Mouse (Mus musculus) forebrain, embryonic 11.5 days (tissue): ENCODE measurements around the gene Zfp593. TPM values are rescaled to one million over a fixed set of nuclear protein-coding genes. Genes with fewer than 3 reads are reported as not detected.
"Not testable (repeated sequence)": the region's sequence is repeated elsewhere in the genome, so short reads cannot be mapped to it uniquely, and the experiment has no call there.

ENCODE experiments used
- ATAC-seq: fragments of 200-750 bp; cut with Nextera tagmentation; replicated peaks from 2 replicates; pipeline ENCODE4 v1.8.0; 2017; ENCODE audit warnings: moderate TSS enrichment; ENCODE audit not compliant: low FRiP score
- DNase-seq: peaks from one replicate; pipeline ENCODE4 v3.0.0-alpha.2; 2017; ENCODE audit warnings: low spot score
- H3K27ac ChIP-seq: fragments of 300-500 bp; sonication (generic); 2 replicates; pipeline ENCODE4 v1.5.1; 2014; ENCODE audit warnings: low read depth, low read length
- H3K27me3 ChIP-seq: fragments of 300-500 bp; sonication (generic); 2 replicates; pipeline ENCODE4 v1.6.1; 2014; ENCODE audit warnings: mild to moderate bottlenecking, low read length, mixed read lengths; ENCODE audit not compliant: control insufficient read depth, insufficient read depth
- H3K36me3 ChIP-seq: fragments of 300-500 bp; sonication (generic); 2 replicates; pipeline ENCODE4 v1.6.1; 2014; ENCODE audit warnings: mild to moderate bottlenecking, low read length, moderate library complexity, mixed read lengths; ENCODE audit not compliant: control insufficient read depth, insufficient read depth
- H3K4me1 ChIP-seq: fragments of 300-500 bp; sonication (generic); replicated peaks from 2 replicates; pipeline ENCODE4 v1.6.1; 2014; ENCODE audit warnings: low read length, mixed read lengths; ENCODE audit not compliant: control insufficient read depth, insufficient read depth
- H3K4me2 ChIP-seq: fragments of 300-500 bp; sonication (generic); 2 replicates; pipeline ENCODE4 v1.6.1; 2014; ENCODE audit warnings: low read depth, mild to moderate bottlenecking, low read length, moderate library complexity, mixed read lengths; ENCODE audit not compliant: severe bottlenecking
- H3K4me3 ChIP-seq: fragments of 300-500 bp; sonication (generic); 2 replicates; pipeline ENCODE4 v1.5.1; 2014; ENCODE audit warnings: low read depth, low read length
- H3K9ac ChIP-seq: fragments of 300-500 bp; sonication (generic); 2 replicates; pipeline ENCODE4 v1.6.1; 2014; ENCODE audit warnings: low read length
- H3K9me3 ChIP-seq: fragments of 300-500 bp; sonication (generic); 2 replicates; pipeline ENCODE4 v1.6.1; 2016; ENCODE audit warnings: low read length, mixed read lengths; ENCODE audit not compliant: control insufficient read depth
- WGBS: fragments of 180-500 bp; shearing (Covaris S2); extraction: QIAGEN DNeasy Blood & Tissue Kit; methylation state at CpG from one replicate; pipeline ENCODE4 v1.1.7; 2014; 5-methylcytosine and 5-hydroxymethylcytosine counted together
- polyA plus RNA-seq: library from polyadenylated mRNA; unstranded; fragments of >200 nt; fragmentation: Nextera tagmentation; extraction: Ambion mirVana; gene quantifications from 2 replicates; pipeline ENCODE4 v1.2.1, GENCODE M21; 2014

The Zfp593 gene
- polyA plus RNA-seq, 1 experiment from 2014 or later: 17.8 TPM

DNA sequence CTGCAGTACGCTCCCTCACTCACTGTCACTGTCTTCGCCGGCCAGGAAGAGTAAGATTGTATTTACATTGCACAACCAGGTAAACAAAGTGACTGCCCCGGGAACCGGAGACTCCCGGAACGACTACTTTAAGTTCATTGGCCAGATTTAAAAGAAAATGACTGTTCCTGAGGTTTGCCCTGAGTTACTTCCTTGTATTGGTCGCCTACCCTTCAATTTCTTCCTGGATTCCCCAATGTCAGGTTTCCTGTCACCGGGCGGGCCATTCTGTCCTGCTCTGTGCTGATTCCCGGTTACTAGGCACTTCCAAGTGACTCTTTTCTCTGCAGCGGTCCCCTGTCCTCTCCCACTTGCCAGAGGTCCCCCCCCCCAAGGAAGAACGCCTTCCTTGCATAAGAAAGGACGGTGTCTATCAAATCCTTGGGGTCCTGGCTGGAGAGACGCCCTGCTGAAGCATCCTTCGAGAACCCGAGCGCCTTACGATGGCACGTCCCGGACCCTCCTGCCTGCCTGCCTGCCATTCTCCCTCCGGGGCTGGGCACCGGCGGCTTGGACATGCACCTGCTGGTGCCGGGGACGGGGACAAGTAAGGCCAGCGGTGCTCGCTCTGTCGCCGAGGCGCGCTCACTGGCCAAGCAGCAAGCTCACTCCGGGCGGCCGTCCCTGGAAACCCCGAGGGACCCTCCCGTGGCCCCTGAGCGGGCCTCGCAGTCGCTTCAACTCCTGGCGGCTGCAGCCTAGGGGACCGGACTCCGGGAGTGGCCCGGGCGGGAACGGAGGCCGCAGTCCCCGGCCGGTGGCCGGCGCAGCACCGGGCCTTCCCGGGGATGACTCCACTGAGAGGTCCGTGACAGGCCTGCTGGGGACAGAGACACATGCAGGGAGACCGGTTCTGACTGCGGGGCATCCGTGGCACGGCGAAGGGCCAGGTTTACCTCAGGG lies 41.1 kb upstream of the Zfp593 start:
- WGBS: 4% methylated on average over 59 of the region's 59 CpGs
- H3K27me3 ChIP-seq: no peaks in the 10 kb centered on the region
- H3K4me1 ChIP-seq: peaks cover 3% of the 10 kb centered on the region; the same call in 1 of the 2 replicates
- peak overlapping the region; percentile 99 for H3K9ac ChIP-seq
- H3K4me2 ChIP-seq: peak overlapping the region; percentile 91
- H3K4me3 ChIP-seq: peak overlapping the region; percentile 98
- peak; percentile 79 for DNase-seq
- peak; percentile 32; the same call in 1 of the 2 replicates for ATAC-seq
- no peaks in the 10 kb centered on the region for H3K9me3 ChIP-seq
- peaks cover 3% of the 10 kb centered on the region for H3K36me3 ChIP-seq
- peak overlapping the region; percentile 65 for H3K27ac ChIP-seq

DNA sequence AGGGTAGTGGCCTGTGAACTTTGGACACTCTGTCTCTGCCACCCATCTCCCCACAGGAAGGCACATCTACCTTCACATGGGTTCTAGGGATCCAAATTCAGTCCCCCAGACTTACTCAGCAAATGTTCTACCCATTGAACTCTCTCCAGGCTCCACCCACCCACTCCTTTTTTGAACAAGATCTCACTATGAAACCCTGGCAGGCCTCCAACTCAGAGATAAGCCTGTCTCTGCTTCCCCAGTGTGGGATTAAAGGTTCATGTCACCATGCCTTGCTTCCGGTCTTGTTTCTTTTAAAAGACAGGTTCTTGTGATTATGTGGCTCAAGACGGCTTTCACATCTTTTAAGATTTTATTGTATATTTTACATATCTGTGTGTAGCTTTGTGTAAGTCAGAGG lies 39.5 kb upstream of the Zfp593 start:
- no peak overlapping the region for H3K9ac ChIP-seq
- ATAC-seq: no peak
- peaks cover 3% of the 10 kb centered on the region; the same call in 1 of the 2 replicates for H3K4me1 ChIP-seq
- no peak overlapping the region for H3K4me2 ChIP-seq
- H3K36me3 ChIP-seq: peaks cover 3% of the 10 kb centered on the region
- H3K4me3 ChIP-seq: no peak overlapping the region
- no peaks in the 10 kb centered on the region for H3K9me3 ChIP-seq
- H3K27ac ChIP-seq: no peak overlapping the region
- DNase-seq: no peak
- no peaks in the 10 kb centered on the region for H3K27me3 ChIP-seq
- 86% methylated on average over 2 of the region's 2 CpGs for WGBS

DNA sequence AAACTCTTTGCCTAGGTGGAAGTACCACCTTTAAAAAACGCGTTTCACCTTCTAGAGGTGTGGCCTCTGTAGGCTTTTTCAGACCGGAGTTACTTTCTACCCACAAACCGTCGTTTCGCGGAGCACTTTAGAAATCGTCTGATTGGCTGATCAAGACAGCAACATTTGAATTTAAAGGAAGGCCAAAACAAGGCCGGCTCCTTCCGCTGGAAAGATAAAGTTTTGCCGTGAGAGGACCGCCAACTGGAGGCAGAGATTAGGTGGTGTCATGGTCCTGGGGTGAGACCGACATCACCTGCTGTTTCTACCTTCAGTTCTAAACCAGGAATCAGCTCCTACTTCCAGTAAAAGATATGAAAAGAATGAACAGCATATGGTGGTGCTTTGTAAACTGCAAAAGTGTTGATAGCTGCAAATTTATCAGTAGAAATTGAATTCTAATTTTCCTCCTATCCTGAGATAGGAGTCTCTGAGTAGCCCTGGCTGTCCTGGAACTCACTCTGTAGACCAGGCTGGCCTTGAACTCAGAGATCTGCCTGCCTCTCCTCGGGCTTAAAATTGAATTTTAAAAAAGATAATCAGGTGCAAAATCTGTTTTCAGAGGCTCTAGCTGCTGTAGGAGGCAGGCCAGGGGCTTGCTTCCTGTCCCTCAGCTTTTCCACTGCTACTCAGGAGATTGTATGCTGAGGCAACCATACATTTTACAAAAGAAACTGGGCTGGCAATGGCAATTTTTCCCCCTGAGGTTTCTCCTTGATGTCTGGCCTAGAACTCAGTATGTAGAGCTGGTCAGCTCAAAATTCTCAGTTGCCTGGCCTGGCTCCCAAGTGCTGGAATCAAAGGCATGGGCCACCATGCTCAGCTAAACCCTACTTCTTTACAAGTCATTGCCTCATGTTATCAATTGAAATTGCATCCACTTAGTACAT lies 28.3 kb upstream of the Zfp593 start:
- Histone ChIP-seq H3K9ac (no peak overlapping the region), H3K9me3 (no peaks in the 10 kb centered on the region), H3K4me2 (peak overlapping the region; percentile 19; the same call in 1 of the 2 replicates), H3K36me3 (peaks cover under 1% of the 10 kb centered on the region; the same call in 1 of the 2 replicates), H3K27ac (no peak overlapping the region), H3K4me3 (no peak overlapping the region), H3K4me1 (no peaks in the 10 kb centered on the region; the same call in 1 of the 2 replicates), H3K27me3 (no peaks in the 10 kb centered on the region)
- 8% methylated on average over 14 of the region's 14 CpGs for WGBS
- ATAC-seq (no peak), DNase-seq (no peak)

DNA sequence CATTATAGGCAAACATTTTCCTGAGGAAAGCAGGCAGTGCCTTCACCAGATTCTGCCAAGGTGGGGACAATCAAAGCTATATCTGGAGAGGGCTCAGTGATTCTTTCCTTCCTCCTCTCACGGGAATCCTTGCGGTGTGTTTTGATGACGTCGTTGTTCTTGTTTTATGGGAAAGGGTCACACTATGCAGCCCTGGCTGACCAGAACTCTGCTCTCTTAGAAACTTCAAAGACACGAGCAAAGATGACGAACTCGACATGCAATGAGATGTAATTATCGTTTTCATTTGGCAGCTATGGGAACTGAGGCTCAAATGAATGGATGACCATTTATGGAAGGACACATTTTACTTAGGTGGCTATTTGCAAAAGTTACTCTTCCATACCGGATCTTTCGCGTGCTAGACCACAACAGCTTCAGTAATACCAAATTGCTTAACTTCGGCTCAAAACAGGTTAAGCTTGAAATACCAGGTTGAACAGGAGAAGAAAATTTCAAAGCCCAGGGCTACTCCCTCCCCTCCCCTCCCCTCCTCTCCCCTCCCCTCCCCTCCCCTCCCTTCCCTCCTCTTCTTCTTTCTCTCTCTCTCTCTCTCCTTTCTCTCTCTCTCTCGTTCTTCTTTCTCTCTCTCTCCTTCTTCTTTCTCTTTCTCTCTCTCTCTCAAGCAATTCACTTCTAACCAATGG lies 27.5 kb upstream of the Zfp593 start:
- no peak for DNase-seq
- Histone ChIP-seq H3K9me3 (no peaks in the 10 kb centered on the region), H3K36me3 (no peaks in the 10 kb centered on the region; the same call in 1 of the 2 replicates), H3K4me1 (no peaks in the 10 kb centered on the region; the same call in 1 of the 2 replicates), H3K27me3 (no peaks in the 10 kb centered on the region), H3K27ac (no peak overlapping the region), H3K4me2 (peak overlapping the region; percentile 19; the same call in 1 of the 2 replicates), H3K4me3 (no peak overlapping the region), H3K9ac (no peak overlapping the region)
- 37% methylated on average over 12 of the region's 13 CpGs for WGBS
- no peak for ATAC-seq

DNA sequence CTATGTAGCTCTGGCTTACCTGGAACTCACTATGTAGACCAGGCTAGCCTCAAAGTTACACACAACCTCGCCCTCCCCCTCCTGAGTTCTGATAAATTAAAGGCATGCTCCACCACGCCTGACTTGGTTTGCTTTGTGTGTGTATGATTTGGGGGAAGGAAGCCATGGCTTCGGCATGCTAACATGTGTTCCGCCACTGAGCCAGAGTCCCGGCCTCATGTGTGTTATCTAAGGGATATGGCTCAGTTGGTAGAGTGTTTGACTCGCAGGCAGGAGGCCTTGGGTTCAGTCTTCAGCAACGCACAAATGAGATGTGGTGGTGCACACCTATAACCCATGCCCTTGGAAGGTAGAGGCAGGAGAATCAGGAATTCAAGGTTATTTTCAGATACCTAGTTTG lies 26.6 kb upstream of the Zfp593 start:
- Histone ChIP-seq H3K4me3 (no peak overlapping the region), H3K27ac (no peak overlapping the region), H3K4me2 (no peak overlapping the region), H3K9ac (no peak overlapping the region), H3K27me3 (no peaks in the 10 kb centered on the region), H3K4me1 (no peaks in the 10 kb centered on the region; the same call in 1 of the 2 replicates), H3K9me3 (no peaks in the 10 kb centered on the region), H3K36me3 (no peaks in the 10 kb centered on the region)
- no peak for ATAC-seq
- DNase-seq: no peak
- 85% methylated on average over 7 of the region's 7 CpGs for WGBS

DNA sequence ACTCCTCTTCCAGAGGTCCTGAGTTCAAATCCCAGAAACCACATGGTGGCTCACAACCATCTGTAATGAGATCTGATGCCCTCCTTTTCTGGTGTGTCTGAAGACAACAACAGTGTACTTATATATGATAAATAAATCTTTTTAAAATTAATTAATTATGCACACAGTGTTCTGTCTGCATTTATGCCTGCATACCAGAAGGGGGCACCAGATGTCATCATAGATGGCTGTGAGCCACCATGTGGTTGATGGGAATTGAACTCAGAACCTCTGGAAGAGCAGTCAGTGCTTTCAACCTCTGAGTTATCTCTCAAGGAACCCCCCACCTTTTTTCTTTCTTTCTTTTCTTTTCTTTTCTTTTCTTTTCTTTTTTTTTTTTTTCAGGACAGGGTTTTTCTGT lies 24.2 kb upstream of the Zfp593 start:
- not testable (repeated sequence) for H3K27ac ChIP-seq, H3K27me3 ChIP-seq, H3K9ac ChIP-seq, H3K4me1 ChIP-seq, ATAC-seq, H3K4me2 ChIP-seq, H3K9me3 ChIP-seq, DNase-seq, H3K4me3 ChIP-seq, H3K36me3 ChIP-seq

DNA sequence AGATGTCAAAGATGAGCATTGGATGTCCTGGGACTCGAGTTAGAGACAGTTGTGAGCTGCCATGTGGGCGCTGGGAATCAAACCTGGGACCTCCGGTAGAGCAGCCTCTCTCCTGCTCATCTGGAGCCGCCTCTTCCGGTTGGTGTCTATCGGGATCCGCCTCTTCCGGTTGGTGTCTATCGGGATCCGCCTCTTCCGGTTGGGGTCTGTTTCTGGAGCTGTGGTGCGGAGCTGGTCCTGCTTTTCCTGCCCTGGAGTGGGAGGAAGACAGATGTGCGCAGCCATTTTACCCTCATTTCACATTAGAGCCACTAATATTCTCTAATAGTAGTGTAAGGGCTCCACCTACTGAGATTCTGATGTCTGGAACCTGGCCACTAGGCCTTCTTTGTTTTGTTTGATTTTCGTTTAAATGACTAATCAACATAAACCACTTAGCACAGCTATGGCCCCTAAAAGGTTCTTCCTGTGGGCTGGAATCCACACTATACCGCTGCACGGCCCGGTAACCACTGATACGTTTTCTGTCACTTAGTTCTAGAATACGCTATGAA lies 22.8 kb upstream of the Zfp593 start:
- DNase-seq (no peak), ATAC-seq (no peak)
- 90% methylated on average over 19 of the region's 19 CpGs for WGBS
- H3K4me1 ChIP-seq: no peaks in the 10 kb centered on the region
- no peaks in the 10 kb centered on the region for H3K27me3 ChIP-seq
- no peaks in the 10 kb centered on the region for H3K9me3 ChIP-seq
- no peak overlapping the region for H3K4me2 ChIP-seq
- H3K27ac ChIP-seq: no peak overlapping the region
- H3K9ac ChIP-seq: no peak overlapping the region
- H3K36me3 ChIP-seq: no peaks in the 10 kb centered on the region
- H3K4me3 ChIP-seq: no peak overlapping the region
